Mouse (Mus musculus) adrenal gland, adult 18-20 months (tissue): ENCODE data around the gene Tmem14c. TPM values are rescaled to one million over a fixed set of nuclear protein-coding genes. Genes with fewer than 3 reads are reported as not detected.

Experiments used
- DNase-seq, 2 experiments: peaks; one replicate each; pipeline ENCODE4 v3.0.0; 2021 to 2022; ENCODE audit warnings: low spot score in 2 of 2
- total RNA-seq, 2 experiments: library from RNA; stranded (reverse); gene quantifications; 1 replicate in 1 of 2; 2 replicates in 1 of 2; pipeline ENCODE4 v1.2.3; 2021

Gene Tmem14c
- total RNA-seq, 2 experiments from 2014 or later = 176 to 205 TPM

DNA sequence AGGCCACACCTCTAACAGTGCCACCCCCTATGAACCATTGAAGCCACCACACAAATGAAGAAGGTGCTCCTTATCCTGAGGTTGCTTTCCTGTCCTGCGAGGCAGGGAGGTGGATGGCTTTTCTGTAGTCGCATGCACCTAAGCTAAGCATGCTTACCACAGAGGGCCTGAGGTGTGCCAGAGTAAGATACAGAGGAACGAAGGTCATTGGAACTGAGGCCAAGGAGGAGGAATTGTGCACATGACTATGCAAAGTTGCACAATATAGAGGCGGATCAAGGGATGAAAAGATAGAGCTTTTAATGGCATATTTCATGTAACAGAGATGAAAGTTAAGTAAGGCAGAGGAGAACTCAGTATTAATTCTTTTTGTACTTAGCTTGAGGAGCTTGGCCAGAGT is 9.8 kb upstream of the Tmem14c start:
- DNase-seq = no peak

DNA sequence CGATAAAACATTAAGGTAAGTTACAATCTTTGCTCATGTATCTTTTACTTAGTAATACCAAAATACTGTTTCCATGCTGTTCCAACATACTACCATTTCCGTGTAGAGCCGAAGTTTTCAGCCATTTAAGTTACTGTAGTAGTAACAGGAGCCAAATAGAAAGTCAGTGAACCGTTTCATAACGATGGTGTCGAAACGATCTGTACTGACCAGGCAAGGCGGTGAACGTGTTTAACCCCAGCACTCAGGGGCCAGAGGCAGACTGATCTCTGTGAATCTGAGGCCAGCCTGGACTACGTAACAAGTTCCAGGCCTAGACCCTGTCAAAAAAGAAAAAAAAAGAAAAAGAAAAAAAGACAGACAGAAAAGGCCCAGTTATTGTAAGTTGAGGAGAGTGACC is 7.8 kb upstream of the Tmem14c start:
- no peak for DNase-seq

DNA sequence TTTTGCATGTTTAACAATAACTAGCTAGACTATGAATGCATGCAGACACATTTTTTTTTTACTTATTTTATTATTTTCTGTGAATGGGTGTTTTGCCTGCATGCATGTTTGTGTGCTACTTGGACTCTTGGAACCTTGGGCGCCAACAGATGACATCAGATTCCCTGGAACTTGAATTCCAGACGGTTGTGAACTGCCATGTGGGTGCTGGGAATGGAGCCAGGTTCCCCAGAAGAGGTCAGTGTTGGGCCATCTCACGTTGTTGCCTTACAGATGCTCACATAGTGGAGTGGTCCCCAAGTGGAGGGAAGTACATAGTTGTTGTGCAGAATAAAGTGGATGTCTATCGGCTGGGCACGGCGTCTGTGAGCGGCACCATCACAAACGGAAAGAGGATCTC is 7.1 kb upstream of the Tmem14c start:
- no peak for DNase-seq

DNA sequence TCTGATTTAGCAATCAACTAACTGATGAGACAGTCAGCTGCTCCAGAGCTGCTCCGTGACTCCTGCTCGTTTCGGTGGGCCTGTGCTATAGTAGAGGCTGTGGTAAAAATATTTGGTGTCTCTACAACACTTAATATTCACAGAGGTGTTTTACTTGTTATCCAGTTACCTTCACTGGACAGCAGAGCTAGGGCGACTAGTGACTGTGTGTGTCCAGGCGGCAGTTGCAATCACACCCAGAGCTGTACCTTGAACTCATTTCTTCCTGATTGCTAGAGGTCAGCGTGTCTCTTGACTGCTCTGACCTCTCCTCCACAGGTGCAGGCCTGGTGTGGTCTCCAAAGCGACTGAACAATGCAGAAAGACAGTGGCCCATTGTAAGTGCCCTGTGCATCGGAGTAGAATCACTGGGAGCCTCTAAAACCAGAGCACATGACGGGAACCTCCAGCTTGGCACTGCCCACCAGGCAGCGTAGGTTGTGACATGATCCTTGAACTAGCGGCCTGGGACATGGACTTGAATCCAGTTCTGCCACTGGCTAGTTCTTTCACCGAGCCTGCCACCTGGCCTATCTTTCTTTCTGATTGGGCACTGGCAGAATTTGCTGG is 809 bp downstream of the Tmem14c start:
- no peak for DNase-seq

DNA sequence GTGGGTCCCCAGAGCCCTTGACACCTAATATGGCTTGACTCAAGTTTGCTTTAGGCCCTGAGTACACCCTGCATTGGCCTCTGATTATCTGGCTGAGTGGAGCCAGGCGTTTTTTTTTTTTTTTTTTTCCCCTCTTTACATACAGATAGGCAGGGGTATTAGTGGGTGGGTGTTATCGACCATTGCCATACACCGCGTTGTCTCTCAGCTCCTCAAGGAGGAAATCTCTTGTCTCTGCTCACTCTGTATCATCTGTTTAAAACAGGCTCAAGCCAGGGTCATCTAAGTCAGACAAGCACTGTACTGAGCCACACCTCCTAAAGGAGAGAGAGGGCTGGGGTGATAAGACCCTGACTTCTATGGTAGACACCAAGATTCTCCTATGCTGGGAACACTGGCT is 1.7 kb downstream of the Tmem14c start:
- DNase-seq = no peak

DNA sequence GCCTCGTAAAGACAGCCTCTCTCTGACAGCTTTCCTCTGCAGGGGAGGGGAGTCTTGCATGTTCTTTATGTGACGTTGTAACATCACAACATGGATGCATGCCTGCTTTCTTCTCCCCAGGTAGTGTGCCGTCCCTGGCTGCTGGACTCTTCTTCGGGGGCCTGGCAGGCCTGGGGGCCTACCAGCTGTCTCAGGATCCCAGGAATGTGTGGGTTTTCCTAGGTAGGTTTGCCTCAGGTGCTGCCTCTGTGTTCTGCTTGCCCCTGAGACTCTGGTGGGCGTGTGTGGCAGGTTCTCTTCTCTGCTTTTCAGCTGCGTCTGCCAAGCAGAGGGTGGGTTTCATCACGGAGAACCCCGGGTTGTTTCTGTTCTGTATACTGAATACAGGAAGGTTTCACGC is 2.1 kb downstream of the Tmem14c start:
- no peak for DNase-seq

DNA sequence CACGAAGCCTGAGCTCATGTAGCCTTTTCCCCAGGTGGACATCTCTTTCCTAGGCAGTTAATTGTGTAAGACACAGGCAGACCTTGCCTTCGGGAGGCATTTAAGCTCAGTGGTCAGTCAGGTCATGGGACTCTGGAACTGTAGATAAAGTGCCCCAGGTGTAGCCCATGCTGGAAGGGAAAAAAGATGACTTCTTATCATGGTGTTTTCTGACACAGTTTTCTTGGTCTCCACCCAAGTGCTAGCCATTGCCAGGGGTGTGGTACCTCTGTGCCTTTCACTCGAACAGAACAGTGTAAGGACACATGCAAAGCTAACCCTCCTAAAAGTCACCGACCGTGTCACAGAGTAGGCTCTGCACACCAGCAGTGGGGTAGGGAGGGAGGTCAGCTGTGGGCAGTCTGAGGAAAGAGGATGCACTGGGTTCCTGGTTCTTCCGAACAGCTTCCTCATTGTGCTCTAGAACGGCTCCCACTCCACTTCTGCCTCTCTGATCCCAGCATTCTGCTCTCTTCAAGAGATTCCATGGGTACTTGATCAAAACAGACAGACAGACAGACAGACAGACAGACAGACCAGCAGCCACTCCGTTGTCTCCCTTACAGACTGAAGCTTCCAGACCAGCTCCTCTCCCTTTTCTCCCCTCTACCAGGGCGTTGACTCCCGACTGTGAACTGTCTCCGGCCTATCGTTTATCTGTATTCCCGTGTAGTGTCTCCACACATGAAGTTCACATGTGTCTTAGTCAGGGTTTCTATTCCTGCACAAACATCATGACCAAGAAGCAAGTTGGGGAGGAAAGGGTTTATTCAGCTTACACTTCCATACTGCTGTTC is 2.9 kb downstream of the Tmem14c start:
- no peak for DNase-seq

DNA sequence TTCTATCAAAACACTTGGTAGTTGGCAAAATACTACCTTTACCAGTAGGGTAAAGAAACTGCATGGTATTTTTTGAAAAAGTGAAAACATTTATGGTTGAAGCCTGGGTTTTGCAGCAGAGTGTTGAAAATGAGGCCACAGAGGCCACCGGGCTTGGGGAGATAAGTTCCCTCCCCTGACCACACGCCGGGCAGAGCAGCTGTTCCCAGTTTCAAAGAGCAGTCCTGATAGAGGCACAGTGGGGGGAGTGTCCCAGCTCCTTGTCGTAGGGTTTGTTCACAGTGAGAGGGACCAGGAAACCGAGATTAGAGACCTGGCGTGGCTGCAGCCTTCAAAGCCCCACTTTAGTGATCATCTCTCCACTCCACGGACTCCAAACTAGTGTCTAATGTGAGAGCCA is 4.4 kb downstream of the Tmem14c start:
- DNase-seq = no peak

DNA sequence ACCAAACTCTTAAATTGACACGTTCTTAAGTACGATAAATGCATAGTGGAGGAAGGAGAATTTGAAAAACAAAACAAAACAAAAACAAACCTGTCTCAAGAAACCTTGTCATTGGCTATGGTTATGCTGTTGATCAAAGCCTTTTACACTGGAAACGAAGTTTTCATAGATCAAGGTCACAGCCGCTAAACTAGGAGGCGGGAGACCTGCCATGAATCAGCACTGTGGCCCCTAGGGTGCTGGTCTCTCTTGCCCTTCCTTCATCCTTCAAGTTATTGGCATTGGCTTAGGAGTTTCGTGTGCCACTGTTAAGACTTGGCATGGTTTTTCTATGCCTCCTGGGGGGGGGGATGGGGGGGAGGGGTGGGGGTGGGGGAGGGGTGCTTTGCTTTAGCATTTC is 5.5 kb downstream of the Tmem14c start:
- DNase-seq = no peak

DNA sequence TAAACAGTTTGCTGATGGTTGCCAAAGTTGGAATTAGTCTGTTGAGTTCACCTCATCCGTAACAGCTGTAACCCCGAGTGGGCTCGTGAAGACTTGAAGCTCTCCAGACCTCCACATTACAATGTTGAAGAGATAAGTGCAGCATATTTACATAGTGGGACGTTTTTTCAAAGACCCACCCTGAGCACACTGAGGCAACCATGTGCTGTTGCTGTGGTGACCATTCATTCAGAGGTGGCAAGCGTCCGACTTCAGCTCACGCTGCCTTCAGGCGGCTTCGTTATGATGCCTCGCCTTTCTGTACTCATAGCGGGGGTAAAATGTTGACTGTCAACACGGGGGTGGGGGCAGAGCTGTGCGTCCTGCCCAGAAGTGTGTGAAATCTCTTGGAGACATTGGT is 6.0 kb downstream of the Tmem14c start:
- DNase-seq = no peak

DNA sequence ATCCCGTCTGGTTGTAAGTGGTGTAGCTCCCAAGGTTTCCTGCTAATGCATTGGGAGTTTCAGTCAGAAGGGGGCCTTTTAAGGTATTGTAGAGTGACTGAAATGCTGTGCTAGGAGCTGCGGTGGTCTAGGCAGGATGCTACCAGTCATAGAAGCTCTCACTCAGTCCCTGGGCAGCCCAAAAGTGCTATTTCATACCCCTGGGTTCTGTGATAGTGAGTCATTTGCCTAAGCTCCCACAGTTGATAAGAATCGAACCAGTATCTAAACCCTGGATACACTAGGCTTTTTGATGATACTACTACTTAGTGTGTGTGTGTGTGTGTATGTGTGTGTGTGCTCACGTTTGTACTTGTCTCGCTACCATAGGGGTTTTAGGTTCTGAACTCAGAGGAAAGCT is 14.0 kb downstream of the Tmem14c start:
- no peak for DNase-seq

DNA sequence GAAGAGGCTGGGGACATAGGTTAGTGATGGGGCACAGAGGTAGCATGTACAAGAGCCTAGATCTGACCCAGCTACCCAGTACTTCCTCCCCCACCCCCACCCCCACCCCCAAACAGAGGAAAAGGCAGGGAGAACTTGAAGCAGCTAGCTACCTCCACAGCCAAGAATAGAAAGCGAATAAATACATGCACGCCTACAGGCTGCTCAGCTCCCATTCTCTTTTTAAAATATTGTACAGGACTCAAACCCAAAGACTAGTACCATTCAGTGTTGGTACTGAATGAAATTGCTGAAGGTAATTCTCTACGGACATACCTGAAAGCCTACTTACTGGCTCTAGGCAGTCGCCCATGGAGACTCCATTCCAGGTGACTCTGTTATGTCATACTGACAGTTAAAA is 26.4 kb downstream of the Tmem14c start:
- no peak for DNase-seq

DNA sequence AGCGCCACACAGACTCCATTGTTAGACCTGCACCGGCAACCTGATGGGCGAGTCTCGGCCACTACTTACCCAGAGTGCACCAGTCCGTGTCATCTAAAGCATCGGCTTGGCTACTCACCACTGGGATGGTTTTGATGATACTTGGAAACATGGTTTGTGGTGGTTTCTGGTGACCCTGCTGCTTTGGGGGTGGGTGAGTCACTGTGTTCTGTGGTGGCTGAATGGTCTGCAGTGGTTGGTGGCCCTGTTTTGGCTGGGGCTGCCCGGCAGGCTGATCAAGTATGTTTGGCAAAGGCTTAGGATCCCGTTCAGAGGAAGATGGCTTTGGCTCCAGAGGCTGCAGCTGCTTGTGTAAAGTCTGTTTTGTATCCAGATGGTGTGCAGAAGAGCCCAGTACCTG is 29.8 kb downstream of the Tmem14c start:
- DNase-seq = no peak

DNA sequence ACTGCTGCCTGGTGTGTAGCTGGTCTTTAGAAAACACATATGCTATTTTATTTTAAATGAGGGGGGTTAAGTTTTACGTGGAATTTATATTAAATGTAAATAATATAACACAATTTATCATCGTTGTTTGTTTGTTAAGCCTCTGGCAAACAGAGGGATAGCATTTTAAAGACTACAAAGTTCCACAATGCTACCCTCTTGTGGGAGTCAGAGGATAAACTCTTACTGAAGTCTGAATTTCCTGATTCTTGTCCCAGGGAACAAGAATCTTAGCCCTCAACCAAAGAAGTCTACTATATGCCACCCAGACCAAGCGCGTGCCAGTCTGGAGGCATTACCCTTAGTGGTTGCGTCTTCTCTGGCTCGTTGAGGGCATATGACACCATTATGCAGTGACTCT is 31.2 kb downstream of the Tmem14c start:
- DNase-seq = no peak

DNA sequence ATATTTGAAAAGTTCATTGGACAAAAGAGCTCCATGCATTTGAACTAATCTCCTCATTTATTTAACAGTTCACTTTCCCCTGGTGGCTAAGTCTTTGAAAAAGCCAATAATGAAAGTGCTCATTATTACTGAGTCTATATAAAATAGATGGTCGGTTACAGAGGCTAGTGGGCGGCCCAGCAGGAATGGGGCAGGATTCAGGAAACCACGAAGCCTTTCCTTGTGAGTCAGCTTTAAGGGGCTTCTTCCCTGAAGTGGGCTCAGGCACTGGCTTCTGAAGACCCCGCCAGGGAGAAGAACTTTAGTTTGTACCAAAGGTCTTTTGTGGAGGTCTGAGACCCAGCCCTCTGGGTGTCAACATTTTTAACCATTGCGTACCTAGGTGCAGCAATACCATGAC is 35.9 kb downstream of the Tmem14c start:
- no peak for DNase-seq

DNA sequence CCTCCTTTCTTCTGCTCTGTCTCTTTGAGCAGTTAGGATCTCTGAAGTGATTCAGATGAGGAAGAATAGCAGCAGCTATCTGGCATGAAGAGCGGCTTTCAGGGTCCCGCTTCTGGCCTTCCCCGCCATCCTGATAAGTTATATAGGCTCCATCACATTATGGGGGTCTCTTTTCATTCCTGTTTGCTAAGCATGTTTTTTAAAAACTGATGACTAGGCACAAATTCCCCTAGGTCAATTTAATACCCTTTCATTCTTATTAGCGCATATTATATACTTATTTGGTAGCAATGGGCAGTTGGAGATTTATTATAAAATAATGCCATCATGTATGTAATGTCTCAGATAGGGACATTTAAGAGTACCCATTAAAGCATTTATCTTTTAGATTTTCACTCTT is 51.5 kb downstream of the Tmem14c start:
- no peak for DNase-seq

DNA sequence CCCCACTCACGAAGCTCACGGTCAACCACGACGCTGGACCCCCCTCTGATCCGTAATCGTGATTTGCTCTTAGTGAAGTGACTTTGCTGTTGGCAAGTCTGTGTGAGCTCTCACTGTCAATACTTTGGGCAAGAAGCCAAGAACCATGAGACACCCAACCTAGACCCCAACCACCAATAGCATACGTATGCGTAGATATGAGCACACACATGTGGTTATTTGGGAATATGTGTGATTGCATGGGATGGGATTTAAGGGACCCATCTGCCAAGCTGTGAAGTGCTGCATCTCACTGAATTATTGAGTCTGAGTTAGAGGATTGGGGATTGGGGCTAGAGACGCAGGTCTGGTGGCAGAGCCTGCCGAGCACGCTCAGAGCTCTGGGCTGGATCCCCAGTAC is 55.5 kb downstream of the Tmem14c start:
- DNase-seq = no peak

Other genes starting within 250 kb of the Tmem14c start
- 1 to 10 TPM; 5.8 to 9.1 TPM for gene Gcnt2, start 156.5 kb upstream of the Tmem14c start, total RNA-seq
- gene Pak1ip1, start 15.3 kb upstream of the Tmem14c start, total RNA-seq = 10 to 100 TPM; 56.9 to 58.2 TPM
- gene Mak, start 63.4 kb downstream of the Tmem14c start, total RNA-seq = under 1 TPM; 0.10 to 0.42 TPM
- gene Gcm2, start 94.7 kb downstream of the Tmem14c start, total RNA-seq = not detected
- not detected for gene Sycp2l, start 98.0 kb downstream of the Tmem14c start, total RNA-seq
- under 1 TPM; 0.51 to 0.56 TPM for gene Elovl2, start 204.1 kb downstream of the Tmem14c start, total RNA-seq
- 1 to 10 TPM; 9.7 to 9.8 TPM for gene Smim13, start 233.6 kb downstream of the Tmem14c start, total RNA-seq